Mouse (Mus musculus): ENCODE measurements around the gene Mapk11.

The Mapk11 gene

DNA sequence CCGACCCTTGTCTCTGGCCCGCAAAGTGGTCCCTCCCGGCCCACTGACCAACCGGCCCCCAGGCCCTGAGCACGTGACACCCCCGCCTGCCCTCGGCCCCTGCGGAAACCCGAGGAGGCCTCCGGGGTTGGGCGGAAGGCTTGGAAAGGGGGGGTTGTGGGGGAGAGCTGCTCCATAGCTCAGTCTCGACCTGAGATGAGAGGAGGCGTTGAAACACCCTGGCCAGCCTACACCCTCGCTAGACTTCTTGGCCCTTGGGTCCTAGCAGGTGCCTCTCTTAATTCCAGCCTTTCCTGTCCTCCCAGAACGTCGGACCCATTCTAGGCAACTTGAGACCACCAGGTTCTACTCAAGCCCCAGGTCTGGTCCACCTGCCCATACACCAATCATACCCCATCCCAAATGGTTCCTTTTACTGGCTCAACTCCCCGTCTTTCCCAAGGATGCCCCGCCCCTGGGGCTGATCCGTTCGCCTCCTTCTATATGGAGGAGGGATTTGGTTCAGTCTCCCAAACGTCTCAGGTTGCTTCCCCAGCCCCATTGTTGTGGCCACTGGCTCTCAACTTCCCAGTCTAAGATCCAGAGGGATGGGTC lies 8.7 kb downstream of the Mapk11 start, which contains the start of gene Mapk12:
TSS of gene Mapk12 (minus strand) at position 45 of the 594 bp plus-strand sequence.
- no peak for DNase-seq (ENCODE audit: low spot score)

DNA sequence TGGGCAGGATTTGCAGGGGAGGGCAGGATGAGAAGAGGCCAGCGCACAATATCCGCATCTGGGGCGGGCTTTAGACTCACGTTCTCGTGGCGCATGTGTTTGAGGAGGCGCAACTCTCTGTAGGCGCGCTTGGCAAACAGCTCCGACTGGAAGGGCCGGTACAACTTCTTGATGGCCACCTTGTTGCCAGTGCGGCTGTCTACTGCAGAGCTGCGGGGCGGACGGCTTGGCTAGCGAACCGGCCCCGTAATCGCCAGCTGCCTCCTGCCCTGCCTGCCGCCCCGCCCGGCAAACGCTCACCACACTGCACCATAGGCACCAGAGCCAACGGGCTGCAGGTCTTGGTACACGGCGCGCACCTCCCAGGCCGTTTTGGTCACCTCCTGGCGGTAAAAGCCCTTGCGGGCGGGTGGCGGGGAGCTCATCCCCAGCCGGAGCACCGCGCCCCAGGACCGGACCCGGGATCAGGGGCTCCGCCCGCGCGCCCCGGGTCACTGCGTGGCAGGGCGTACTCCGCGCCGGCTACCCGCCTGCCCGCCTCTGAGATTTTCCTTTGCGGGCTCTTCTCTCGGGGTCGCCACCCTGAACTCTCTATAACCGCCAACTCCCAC lies 9.3 kb downstream of the Mapk11 start:
- no peak for DNase-seq (ENCODE audit: low spot score)

DNA sequence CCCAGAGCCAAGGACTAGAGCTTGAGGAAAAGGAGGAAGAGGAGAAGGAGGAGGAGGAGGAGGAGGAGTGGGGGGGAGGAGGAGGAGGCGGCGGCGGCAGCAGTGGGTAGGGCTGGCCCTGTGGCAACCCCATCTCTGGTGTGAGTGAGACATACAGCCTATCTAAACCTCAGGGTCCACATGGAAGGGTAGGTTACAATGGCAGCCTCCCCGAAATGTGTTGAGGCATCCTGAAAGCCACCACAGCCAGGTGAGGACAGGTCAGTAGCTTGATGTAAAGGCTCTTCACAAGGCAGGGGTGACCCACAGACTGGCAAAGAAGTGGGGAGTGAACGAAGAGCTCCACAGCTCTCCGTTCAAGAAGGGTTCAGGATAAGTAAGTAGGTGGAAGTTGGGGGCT lies 10.9 kb downstream of the Mapk11 start:
- no peak for DNase-seq (ENCODE audit: low spot score)

DNA sequence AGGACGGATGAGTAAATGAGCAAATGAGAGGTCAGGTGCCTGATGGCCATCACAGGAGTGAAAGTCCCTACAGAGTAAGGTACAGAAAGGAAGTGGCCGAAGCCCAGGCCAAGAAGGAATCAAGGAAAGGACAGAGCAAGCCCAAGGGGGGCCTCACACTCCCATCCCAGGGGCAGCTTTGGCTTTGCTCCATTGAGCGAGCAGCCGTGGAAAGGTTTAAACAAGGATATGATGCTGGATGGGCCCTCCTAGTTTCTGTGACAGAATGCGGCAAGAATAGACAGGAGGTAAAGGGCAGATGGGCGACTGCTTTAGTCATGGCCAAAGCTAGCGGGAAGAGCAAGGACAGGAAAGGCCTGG lies 11.4 kb downstream of the Mapk11 start:
- no peak for DNase-seq (ENCODE audit: low spot score)

DNA sequence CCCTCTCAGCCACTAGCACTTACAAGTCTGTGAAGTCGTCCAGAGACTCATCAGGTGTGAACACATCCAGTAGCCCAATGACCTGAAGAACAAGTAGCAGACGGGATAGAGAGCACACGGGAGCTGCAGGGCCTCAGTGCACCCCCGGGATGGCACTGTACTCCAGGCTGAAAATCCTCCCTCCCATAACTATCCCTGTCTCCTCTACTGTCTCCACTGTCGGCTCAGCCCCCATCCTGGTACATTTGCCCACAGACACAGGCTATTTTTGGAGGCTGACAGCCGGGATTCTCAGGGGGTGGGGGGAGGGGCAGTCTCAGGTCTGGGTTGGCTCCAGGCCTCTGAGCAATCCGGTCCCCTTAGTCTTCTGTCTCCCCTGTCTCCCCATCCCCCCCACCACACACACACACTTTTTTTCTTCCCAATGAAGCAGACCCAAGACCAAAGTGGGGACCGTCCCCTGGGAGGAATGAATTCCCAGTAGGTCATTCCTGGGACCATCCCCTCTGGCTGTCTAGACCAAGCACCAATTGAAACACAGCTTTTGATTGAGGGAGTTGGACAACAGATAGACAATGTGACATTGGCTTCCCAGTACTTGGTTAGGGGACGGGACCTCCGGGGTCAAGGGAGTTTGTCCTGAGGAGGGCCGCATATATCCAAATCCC lies 11.9 kb downstream of the Mapk11 start:
- DNase-seq (ENCODE audit: low spot score): no peak

DNA sequence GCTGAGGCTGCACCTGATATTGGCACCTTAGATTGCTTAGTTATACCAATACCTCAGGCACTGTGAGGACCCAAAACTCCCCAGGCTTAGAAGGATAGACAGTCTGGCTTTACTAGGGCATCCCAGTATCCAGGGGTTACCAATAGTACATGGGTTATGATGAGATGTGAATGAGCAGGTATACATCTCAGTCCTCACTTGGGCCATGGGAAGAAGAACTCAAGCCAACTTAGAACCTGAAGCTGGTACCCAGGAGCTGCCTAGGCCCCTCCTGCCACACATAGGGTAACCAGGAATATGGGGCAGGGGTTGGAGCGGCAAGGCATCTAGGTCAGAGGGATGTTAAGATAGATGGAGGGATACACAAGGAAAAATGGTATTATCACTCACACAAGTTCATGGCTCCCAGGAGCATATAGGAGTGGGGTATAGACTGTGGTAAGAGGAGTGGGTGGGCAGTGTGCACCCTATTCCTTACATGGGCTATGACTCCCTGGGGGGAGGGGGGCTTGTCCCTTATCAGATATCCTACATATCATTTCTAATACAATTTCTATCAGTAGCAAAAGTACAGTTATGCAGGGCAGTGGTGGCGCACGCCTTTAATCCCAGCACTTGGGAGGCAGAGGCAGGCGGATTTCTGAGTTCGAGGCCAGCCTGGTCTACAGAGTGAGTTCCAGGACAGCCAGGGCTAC lies 12.8 kb downstream of the Mapk11 start:
- DNase-seq (ENCODE audit: low spot score): no peak

DNA sequence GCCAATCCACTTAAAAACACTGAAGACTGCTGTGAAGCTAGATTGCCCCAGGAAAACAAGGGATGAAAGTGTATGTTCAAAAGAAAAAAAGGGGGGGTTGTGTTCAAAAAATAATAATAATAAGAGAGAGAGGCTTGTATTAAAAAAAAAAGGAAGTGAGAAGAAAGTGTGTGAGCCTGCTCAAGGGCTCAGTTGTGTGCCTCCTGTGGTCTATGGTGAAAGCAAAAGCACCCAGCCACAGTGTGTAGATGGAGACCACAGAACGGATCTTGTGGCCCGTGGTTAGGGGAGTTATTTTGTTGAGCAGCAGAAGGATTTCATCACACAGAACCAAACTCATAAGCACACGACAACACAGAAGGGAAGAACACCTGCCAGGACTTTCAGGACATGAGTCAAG lies 18.1 kb downstream of the Mapk11 start:
- no peak for DNase-seq (ENCODE audit: low spot score)

DNA sequence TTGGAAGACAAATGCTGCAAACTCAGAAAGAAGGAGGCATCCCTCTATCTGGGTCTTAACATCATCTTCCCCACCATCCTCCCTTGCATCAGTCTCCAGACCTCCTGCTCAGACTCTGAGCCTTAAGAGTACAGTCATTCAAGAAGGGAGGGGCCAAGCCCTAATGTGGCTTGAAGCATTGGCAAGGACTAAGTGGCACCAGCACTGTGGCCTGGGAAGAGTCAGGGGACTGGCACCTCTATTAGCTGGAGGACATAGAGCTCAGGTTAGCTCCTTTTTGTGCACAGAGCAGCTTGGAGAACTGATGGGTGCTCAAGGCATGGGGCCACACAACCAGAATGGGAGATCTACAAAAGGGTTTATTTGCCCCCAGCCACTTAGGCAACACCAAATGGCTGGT lies 19.2 kb downstream of the Mapk11 start:
- DNase-seq (ENCODE audit: low spot score): no peak

DNA sequence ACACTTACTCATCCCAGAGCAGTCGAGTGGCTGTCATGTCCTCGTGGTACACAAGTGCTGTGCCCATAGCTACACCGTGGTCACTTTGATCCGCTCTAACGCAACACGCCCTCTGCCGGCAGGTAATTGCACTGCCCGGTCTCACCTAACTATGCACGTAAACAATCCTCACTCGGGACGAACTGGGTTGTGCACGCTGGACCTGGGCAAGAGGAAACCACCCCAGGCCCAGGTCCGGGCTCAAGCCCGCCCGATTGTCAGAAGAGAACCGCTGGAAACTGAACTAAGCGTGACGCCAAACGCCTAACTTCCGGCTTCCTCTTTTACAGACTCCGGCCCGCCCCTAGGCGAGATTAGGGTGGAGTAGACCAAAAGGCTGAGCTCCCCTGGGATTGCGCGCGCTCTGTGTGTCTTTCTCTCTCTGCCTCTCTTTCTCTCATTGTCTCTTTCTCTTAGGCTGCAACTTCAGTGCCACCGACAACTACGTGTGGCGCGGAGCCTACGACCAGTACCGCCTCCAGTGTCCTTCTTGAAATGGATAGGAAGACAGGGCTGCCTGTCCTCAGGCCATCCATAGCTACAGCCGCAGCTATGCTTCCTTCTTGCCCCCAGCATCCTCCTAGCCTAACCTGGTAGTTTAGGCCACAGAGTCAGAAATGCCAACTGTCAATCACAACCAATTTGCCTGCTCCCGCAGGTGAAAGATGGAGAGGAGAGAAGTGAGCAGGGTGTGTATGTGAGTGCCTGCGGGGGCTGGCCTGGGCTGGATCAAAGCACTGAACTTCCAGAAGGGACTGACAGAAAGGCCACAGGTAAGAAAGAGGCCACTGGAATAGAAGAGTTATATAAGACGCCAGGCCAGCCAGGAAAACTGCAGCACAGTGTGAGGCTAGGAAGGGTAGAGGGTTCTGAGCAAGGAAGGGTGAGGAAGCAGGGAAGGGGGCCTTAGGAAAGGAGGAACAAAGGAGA lies 20.8 kb downstream of the Mapk11 start, which contains the start of gene Hdac10:
TSS of gene Hdac10 (minus strand) at position 319 of the 969 bp plus-strand sequence.
- peak; percentile 63 for DNase-seq (ENCODE audit: low spot score)

DNA sequence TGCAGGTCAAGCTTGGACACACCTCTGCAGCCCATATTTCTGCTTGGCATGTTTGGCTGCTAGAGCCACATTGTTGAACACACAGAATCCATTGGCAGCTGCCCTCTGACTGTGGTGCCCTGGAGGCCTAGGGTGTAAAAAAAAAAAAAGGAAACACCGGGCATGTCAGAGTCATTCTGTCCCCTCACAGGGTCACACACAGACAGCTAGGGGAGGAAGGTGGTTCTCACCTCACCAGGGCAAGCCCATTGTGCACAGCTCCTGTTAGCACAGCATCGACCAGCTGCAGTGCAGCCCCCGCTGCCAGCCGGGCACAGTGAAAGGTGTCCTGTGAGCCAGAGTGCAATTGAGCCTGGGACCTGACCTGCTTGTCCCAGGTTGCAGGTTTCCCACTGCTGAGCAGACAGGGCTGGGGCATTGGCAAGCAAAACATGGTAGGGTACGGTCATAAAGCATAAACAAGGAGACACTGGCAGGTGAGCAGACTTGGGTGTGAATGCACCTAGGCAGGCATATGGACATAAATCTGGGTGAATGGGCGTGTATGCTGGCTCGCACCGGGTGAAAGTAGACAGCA lies 22.0 kb downstream of the Mapk11 start:
- DNase-seq (ENCODE audit: low spot score): no peak

DNA sequence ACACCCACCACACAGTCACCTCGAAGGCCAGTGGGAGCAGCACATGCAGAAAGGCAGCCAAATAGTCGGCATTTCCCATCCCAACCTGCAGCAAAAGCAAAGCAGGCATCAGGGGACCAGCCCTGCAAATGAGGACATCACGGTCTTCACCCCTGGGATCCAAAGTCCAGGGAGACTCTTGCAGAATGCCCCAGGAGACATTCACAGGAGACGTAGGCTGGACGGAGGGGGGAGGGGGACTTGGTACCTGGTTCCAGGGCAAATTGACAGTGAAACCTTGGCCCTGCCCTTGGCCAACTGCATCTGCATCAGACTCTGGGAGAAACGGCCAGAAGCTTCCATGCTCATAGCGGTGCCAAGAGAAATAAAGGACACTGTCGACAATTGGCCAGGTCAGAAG lies 22.8 kb downstream of the Mapk11 start:
- DNase-seq (ENCODE audit: low spot score): no peak

DNA sequence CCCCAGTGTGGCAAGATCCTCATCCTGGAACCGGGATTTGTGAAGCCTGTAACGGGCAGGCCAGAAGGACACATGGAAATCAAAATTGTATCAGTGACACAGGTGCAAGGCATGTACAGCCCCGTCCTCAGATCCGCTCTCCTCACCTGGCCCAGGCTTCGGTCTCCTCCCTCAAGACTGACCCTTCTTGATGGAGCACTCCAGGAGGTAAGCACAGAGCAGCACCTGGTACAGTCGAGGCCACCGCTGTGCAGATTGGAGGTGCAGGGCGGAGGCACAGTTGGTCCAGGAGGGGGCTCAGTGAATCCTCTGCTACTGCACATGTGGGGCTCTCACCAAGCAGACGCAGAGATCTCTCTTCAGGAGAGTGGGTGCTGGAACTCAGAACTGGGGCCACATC lies 24.1 kb downstream of the Mapk11 start:
- DNase-seq (ENCODE audit: low spot score): no peak

DNA sequence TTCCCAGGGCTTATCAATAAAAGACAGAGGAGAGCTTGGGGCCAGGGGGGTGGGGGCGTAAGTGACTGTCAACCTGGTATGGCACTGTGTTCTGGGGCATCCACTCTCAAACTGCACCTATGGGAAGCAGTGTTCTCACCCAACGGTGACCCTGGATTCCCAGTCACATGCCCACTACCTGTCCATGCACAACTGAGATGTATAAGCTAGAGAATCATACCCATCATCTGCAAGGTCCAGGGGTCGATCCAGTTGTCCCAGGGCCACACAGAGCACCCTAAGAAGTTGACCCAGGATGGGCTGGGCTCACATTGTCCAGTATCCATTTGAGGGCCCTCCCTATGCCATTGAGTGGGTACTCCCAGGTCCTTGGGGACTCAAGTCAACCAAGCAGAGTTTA lies 25.1 kb downstream of the Mapk11 start:
- DNase-seq (ENCODE audit: low spot score): no peak

DNA sequence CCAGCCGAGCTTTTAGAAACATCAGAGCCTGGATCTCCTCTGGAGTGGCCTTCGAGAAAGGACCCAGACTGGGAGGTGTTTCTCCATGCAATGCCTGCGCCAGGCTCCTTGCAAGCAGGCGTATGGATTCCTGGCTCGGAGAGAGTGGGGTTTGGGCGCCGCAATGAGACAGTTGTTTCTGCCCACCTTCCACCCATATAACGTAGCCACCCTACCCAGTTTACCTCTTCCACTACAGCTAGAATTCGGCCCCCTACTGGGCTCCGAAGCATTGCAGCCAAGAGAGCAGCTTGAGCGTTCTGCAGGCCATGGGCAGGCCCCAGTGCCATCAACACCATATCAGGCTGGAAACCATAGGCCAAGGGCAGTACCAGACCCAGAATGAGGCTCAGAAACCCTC lies 25.8 kb downstream of the Mapk11 start:
- DNase-seq (ENCODE audit: low spot score): no peak

DNA sequence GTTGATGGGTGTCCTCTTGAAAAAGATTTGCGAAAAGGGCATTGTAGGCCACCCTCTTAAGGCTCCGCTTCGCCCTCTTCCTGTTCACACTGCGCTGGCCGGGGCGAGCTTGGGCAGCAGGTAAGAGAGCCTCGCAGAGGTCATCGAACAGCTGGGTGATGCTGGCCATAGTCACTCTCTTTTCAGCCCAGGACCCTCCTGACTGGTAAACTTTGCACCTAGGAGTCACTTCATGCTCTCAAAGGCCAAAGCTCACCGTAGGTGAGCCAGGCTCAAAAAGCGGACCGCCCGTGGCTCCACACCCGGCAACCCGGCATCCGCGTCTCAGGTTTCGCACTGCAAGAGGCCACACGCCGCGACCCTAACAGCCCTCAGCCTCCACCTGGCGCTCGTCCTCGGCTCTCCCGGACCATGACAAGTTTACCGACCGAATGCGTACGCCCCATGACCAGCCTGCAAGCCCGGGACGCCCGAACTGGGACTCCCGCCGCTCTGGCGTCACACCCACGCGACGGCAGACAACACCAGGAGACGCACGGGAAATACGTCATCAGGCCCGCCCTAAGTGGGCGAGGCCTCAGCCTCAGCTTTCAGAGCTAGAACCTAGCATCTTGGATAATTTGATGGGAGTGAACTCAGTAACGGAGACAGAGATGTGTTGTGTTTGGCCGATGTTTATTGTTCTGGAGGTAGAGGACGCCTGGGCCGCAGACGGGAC lies 26.6 kb downstream of the Mapk11 start, which contains the start of gene Tubgcp6:
TSS of gene Tubgcp6 (minus strand) at position 464 of the 718 bp plus-strand sequence.
- DNase-seq (ENCODE audit: low spot score): peak; percentile 87

DNA sequence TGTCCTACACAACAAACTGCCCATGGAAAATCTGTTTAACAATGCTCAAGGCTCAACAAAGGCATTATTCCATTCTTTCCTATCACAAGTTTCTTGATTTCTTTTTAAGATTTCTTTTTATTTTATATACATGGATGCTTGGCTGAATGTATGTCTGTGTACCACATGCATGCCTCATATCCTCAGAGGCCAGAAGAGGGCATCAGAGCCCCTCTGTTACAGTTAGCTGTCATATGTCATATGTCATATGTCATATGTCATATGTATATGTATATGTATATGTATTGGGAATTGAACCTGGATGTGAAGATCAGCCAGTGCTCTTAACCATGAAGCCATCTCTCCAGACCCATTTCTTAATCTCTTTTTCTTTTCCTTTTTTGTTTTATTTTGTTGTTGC lies 31.4 kb downstream of the Mapk11 start:
- no peak for DNase-seq (ENCODE audit: low spot score)

DNA sequence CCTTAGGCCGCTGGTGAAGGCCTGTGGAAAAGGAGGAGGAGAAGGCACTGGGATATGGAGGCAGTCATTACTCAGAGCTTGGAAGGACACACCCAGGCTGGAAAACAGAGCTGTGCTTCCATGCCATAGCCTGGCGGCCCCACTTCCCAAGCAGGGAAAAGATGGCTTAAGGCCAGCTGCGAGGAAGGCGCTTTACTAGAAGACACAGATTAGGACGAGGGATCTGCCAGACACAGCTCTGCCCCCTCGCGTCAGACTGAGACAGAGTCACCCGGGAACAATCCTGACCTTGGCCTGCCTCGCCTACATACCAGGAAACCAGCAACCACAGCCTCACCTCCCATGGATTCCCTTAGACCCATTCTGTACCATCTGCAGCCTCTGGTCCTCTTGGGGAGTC lies 39.3 kb downstream of the Mapk11 start:
- peak; percentile 62 for DNase-seq (ENCODE audit: low spot score)

DNA sequence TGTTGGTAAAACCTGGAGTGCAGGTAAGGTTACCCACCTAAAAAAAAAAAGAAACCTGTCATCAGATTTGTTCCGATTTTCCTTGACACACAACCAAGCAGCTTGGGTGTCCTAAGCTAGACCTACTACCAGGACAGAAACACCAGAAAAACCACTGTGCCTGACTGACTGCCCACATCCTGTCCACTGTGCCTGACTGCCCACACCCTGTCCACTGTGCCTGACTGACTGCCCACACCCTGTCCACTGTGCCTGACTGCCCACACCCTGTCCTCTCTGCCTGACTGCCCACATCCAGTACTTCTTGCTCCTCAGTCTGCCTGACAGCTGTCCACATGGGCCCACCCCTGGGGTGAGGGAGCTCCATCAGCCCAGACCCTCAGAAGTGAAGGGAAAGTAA lies 42.5 kb downstream of the Mapk11 start:
- no peak for DNase-seq (ENCODE audit: low spot score)

DNA sequence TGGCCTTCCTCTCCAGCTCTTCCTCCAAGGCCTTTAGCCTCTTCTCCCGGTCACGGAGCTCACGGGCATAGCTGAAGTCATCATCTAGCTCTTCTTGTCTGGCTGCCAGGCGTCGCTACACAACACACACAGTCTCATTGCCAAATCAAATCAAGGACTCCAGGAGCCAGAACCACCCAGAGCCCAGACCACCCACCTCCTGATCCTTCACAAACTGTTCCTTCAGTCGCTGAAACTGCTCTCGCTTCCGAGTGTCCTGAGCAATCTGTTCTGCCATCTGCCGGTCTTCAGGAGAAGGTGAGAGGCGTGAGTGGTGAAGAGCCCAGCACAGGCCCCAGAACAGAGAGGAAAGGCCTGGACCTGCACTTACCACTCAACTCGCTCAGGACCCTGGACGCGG lies 43.4 kb downstream of the Mapk11 start:
- no peak for DNase-seq (ENCODE audit: low spot score)

DNA sequence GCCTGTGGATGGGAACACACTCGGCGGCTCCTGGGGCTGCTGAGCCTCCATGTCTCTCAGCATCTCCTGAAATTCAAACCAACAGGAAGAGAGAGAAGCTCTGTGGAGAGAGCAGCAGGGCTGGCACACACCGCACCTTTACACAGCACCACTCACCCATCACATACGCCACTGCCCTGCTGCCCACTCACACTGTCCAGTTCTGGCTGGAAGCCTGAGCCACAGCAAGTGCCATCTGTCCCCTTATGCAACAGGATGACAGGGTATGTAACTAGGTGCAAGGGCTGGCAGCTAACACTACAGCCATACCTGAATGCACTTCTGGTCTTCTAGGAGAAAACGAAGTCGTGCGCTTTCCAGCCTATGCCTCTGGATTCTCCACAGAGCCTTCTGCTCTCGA lies 45.0 kb downstream of the Mapk11 start:
- DNase-seq (ENCODE audit: low spot score): no peak

DNA sequence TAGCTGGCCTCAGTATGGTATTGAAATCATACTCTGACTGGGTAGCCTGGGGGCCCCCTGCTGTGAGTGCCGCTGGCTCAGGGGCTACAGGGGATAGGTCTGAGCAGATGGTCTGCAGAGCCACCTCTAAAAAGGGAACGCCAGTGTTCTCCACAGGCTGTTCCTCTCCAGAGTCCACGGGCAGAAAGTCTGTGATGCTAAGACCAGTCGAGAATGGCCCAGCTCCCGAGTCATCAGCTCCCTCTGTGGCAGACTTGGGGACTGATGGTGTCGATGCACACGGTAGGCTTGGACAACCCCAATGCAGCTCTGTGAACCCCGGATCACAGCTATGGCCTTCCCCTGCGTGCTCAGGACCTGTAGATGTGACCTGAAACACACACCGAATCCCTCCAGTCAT lies 45.5 kb downstream of the Mapk11 start:
- DNase-seq (ENCODE audit: low spot score): no peak
